Mouse (Mus musculus) MEL (cell line): ENCODE measurements around the gene Slc30a9.

ENCODE experiments used
- CTCF ChIP-seq, 3 experiments: IDR thresholded peaks in 2 of 3; conservative IDR thresholded peaks in 1 of 3; 2 replicates each; pipeline ENCODE4 v1.5.1; 2011 to 2012; ENCODE audit warnings: low read length in 3 of 3, low read depth in 2 of 3, mild to moderate bottlenecking in 2 of 3, improper control_type of control experiment in 1 of 3, inconsistent platforms in 1 of 3, mixed read lengths in 1 of 3, moderate library complexity in 1 of 3; ENCODE audit not compliant: control insufficient read depth in 1 of 3, insufficient read depth in 1 of 3, poor library complexity in 1 of 3, severe bottlenecking in 1 of 3
- ELF1 ChIP-seq: IDR thresholded peaks from 2 replicates; pipeline ENCODE4 v1.6.1; 2014; ENCODE audit warnings: low read depth, mild to moderate bottlenecking, inconsistent platforms, low read length, improper control_type of control experiment, moderate library complexity
- MAX ChIP-seq: IDR thresholded peaks from 2 replicates; pipeline ENCODE4 v1.6.1; 2011; ENCODE audit warnings: low read length, improper control_type of control experiment
- RCOR1 ChIP-seq: IDR thresholded peaks from 2 replicates; pipeline ENCODE4 v1.6.1; 2012; ENCODE audit warnings: low read depth, mild to moderate bottlenecking, inconsistent platforms, low read length, improper control_type of control experiment
- TAL1 ChIP-seq: IDR thresholded peaks from 2 replicates; pipeline ENCODE4 v1.6.1; 2012; ENCODE audit warnings: mild to moderate bottlenecking, inconsistent platforms, low read length, moderate library complexity, mixed read lengths
- ZMIZ1 ChIP-seq: IDR thresholded peaks from 2 replicates; pipeline ENCODE4 v1.6.1; 2012; ENCODE audit warnings: low read depth, mild to moderate bottlenecking, inconsistent platforms, low read length, improper control_type of control experiment, moderate library complexity

DNA sequence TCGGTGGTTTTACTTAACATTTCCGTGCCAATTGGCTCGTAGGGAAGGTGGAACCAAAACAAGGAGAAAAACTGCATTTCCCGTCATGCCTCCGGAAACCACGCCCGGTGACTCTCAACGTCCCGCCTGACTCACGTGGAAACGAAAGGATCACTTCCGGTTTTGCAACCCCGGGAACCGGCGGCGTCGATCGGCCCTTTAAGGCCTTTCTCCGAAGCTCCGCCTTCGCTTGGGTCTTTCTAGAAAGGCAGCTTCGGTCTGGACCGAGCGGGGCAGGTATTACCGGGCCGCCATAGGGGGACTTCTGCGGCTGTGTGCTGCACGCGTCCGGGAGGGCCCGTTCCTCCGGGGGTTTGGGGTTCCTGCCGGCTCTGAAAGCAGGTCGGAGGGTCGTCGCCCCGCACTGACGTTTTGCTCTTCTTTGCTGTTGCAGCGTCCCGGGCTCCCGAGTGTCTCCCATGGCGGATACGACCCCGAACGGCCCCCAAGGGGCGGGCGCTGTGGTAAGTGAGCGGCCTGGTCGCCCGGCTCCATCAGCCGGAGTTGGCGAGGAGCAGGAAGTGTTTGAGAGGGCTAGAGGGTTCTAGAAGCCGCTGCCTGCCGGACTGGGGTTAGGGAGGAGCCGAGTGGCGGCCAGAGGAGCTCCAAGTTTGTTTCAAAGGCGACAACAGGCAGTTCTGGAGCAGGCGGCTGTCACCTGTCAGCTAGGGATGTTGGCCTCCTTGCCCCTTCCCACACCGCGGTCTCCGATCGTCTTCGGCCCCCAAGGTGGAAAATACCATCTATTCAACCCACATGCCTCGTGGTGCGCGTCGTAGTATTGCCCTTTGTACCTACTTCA is 46.0 kb upstream of the Slc30a9 start, which contains the start of gene Tmem33:
- TF ChIP-seq RCOR1: no peak
- TF ChIP-seq ZMIZ1: peak; percentile 70; the same call in 1 of the 2 replicates
- peak; percentile 87 for TF ChIP-seq ELF1
- peak; percentile 84 for TF ChIP-seq MAX
- TF ChIP-seq CTCF (IDR thresholded peaks at IDR 0.05 in 2 of 3, conservative IDR thresholded peaks at IDR 0.05 in 1 of 3; ENCODE audit: control insufficient read depth in 1 of 3, insufficient read depth in 1 of 3, low read depth in 2 of 3, low read length in 3 of 3, poor library complexity in 1 of 3, severe bottlenecking in 1 of 3): 0 out of 6 replicates have a peak, but pooled peaks of 1 of the 3 experiments have one; percentile 1
- no peak for TF ChIP-seq TAL1
